13 mouse cellular contexts compared by ENCODE assay signal in the genomic region with DNA sequence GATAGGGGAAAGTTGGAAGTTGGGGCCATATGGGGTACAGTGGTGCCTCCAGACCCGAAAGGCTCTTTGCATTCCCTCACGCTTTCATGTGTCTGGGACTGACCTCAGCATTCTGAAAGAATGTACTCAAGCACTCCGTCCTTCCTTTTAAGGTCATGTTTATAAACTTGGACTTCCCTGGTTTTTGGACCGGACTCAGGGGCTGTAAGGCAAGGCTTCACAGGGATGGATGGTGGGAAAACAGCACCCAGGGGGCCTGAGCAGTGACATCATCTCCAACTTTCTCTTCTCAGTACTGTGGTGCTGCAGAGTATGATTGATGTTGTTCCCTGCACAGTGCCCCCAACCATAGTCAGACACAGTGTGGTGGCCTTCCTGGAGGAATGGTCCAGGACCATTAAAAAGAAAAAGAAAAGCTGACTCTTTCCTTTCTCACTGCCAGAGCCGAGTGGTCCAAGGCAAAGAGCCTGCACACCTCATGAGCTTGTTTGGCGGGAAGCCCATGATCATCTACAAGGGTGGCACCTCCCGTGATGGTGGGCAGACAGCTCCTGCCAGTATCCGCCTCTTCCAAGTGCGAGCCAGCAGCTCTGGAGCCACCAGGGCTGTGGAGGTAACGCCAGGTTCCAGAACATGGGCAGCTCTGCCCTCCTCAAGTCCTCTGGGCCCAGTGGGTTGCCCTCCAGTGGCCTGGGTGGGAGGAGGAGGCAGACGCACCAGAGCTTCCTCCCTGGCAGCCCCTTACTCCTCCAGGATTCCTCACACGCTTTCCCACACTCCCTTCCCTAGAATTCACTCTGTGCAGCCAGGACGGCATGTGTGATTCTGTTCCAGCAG. TPM values are rescaled to one million over a fixed set of nuclear protein-coding genes. Genes with fewer than 3 reads are reported as not detected.
DNase-seq lines count a peak whose midpoint lies in the region; ATAC-seq and TF ChIP-seq lines count a peak whose summit lies in the region.
"Had no signal": no experiment of that assay in that cellular context is flagged by ENCODE, and none has a peak within 500 bp of the region (broad histone marks: within the 10 kb centered on the region; RNA-seq: fewer than 3 reads in every experiment).

No protein-coding gene starts in this region.

- H3K27ac ChIP-seq in gastrocnemius, adult 2 months: peak overlapping the region; percentile 62
- peak overlapping the region; percentile 54; the same call in 1 of the 2 replicates for H3K27ac ChIP-seq in kidney, embryonic 16.5 days (ENCODE audit: low read length)
- H3K27ac ChIP-seq: limb, embryonic 15.5 days had no signal

- no peaks in the 10 kb centered on the region for H3K9me3 ChIP-seq in kidney, embryonic 16.5 days (ENCODE audit: low read length)
- H3K9me3 ChIP-seq: limb, embryonic 15.5 days had no signal

- H3K36me3 ChIP-seq in kidney, embryonic 16.5 days (ENCODE audit: insufficient read depth, low read length): no peaks in the 10 kb centered on the region

- no peak for TF ChIP-seq CTCF in gastrocnemius, adult 2 months (IDR thresholded peaks at IDR 0.05)

- no peak overlapping the region for H3K4me3 ChIP-seq in gastrocnemius, adult 2 months
- H3K4me3 ChIP-seq in kidney, embryonic 16.5 days (ENCODE audit: low read length): no peak overlapping the region
- H3K4me3 ChIP-seq: limb, embryonic 15.5 days had no signal

- intact Hi-C loops in gastrocnemius, adult 2 months (cut with DNase I): no loop called here
- intact Hi-C loops in gastrocnemius, postnatal 36 days (cut with DNase I): no loop called here

- ATAC-seq in kidney, embryonic 16.5 days (ENCODE audit: low FRiP score, low TSS enrichment): peak; percentile 62
- ATAC-seq: forebrain, embryonic 16.5 days had no signal

- H3K4me2 ChIP-seq in kidney, embryonic 16.5 days (replicated peaks; ENCODE audit: low read depth, low read length): no peak overlapping the region
- H3K4me2 ChIP-seq: limb, embryonic 15.5 days had no signal

- DNase-seq in gastrocnemius, adult 2 months: no peak
- no peak for DNase-seq in gastrocnemius, postnatal 36 days
- DNase-seq in kidney, postnatal 25 days: no peak
- DNase-seq in NIH3T3 (ENCODE audit: low read depth): peak; percentile 44
- DNase-seq in lung, postnatal 25 days (ENCODE audit: low spot score): peak; percentile 44
- no peak for DNase-seq in layer of hippocampus, postnatal 10 days (ENCODE audit: low spot score in 2 of 2)
- no peak for DNase-seq in right cerebral cortex, postnatal 10 days (ENCODE audit: low spot score in 2 of 2)
- DNase-seq: cerebellum, adult 8-10 months; embryo, embryonic 11 days; gastrocnemius, postnatal 14 days had no signal

- 56% methylated on average over 13 of the region's 13 CpGs for WGBS in kidney, embryonic 16.5 days

- no peak overlapping the region for H3K9ac ChIP-seq in kidney, embryonic 16.5 days (replicated peaks; ENCODE audit: low read length)
- H3K9ac ChIP-seq: limb, embryonic 15.5 days had no signal

- H3K27me3 ChIP-seq in kidney, embryonic 16.5 days (ENCODE audit: insufficient read depth, low read length): no peaks in the 10 kb centered on the region
- H3K27me3 ChIP-seq: limb, embryonic 15.5 days had no signal

- H3K4me1 ChIP-seq in kidney, embryonic 16.5 days (ENCODE audit: insufficient read depth, low read length): peaks cover 10% of the 10 kb centered on the region

RNA-seq across cellular contexts. Expression of a gene that starts 34.5 kb away (rescaled TPM):
- 10 to 100 TPM; 17.1 to 30.1 TPM for total RNA-seq in gastrocnemius, adult 2 months (2021)
- 10 to 100 TPM; 18.4 to 20.7 TPM for total RNA-seq in gastrocnemius, postnatal 36 days (2021)
- polyA plus RNA-seq in kidney, embryonic 16.5 days (2015; fragmentation: Nextera tagmentation; extraction: Ambion mirVana): 36.9 and 40.4 TPM in 2 replicates
- total RNA-seq in layer of hippocampus, postnatal 10 days (2021): 1 to 10 TPM; 9.1 to 9.8 TPM

RNA-seq across cellular contexts. Expression of a gene that starts 46.1 kb away (rescaled TPM):
- total RNA-seq in gastrocnemius, adult 2 months (2021): 100 to 1,000 TPM; 676 to 777 TPM
- total RNA-seq in gastrocnemius, postnatal 36 days (2021): 100 to 1,000 TPM; 396 to 415 TPM
- polyA plus RNA-seq in kidney, embryonic 16.5 days (2015; fragmentation: Nextera tagmentation; extraction: Ambion mirVana): 149 and 165 TPM in 2 replicates
- 10 to 100 TPM; 23.9 to 24.2 TPM for total RNA-seq in layer of hippocampus, postnatal 10 days (2021)

Comparison
In these comparisons a context has a peak if more than half of its experiments do, and no peak if none do; other contexts are left out.
1. DNase-seq: peak in NIH3T3 (single experiment) and lung, postnatal 25 days (single experiment); none in gastrocnemius, adult 2 months (single experiment), gastrocnemius, postnatal 36 days (0 of 2), kidney, postnatal 25 days (0 of 2), layer of hippocampus, postnatal 10 days (0 of 2) and right cerebral cortex, postnatal 10 days (0 of 2).
2. RNA of a gene that starts 46.1 kb away (total RNA-seq): 676 to 777 TPM in gastrocnemius, adult 2 months and 396 to 415 TPM in gastrocnemius, postnatal 36 days; 23.9 to 24.2 TPM in layer of hippocampus, postnatal 10 days; every median in the first group is over 10 times any median in the second.